Mouse (Mus musculus) intestine, embryonic 14.5 days (tissue): ENCODE measurements at regions not wholly inside any gene's neighbourhood (a gene's known extent, or its start where the extent isn't known, plus 50 kb on each side); places are given as distances from the start of the nearest gene placed in this dataset.

Experiments
- ATAC-seq: fragments of 200-750 bp; cut with Nextera tagmentation; replicated peaks from 2 replicates; pipeline ENCODE4 v1.8.0; 2017; ENCODE audit warnings: low read depth, moderate number of reproducible peaks, moderate TSS enrichment, moderate library complexity; ENCODE audit not compliant: low FRiP score, low TSS enrichment
- DNase-seq: peaks from one replicate; pipeline ENCODE4 v3.0.0-alpha.2; 2018; ENCODE audit warnings: low spot score
- H3K27ac ChIP-seq: fragments of 300-500 bp; sonication (generic); 2 replicates; pipeline ENCODE4 v1.5.1; 2014; ENCODE audit warnings: low read depth, mild to moderate bottlenecking, control low read depth
- H3K27me3 ChIP-seq: fragments of 300-500 bp; sonication (generic); replicated peaks from 2 replicates; pipeline ENCODE4 v1.6.1; 2014; ENCODE audit warnings: low read length, control low read depth; ENCODE audit not compliant: control insufficient read depth, insufficient read depth
- H3K36me3 ChIP-seq: fragments of 300-500 bp; sonication (generic); 2 replicates; pipeline ENCODE4 v1.6.1; 2014; ENCODE audit warnings: low read length, control low read depth; ENCODE audit not compliant: control insufficient read depth, insufficient read depth
- H3K4me1 ChIP-seq: fragments of 300-500 bp; sonication (generic); replicated peaks from 2 replicates; pipeline ENCODE4 v1.6.1; 2014; ENCODE audit warnings: low read length, control low read depth, mixed read lengths; ENCODE audit not compliant: control insufficient read depth, insufficient read depth
- H3K4me2 ChIP-seq: fragments of 300-500 bp; sonication (generic); 2 replicates; pipeline ENCODE4 v1.6.1; 2014; ENCODE audit warnings: low read length
- H3K4me3 ChIP-seq: fragments of 300-500 bp; sonication (generic); 2 replicates; pipeline ENCODE4 v1.5.1; 2014; ENCODE audit warnings: low read depth, low read length, control low read depth, mixed read lengths
- H3K9ac ChIP-seq: fragments of 300-500 bp; sonication (generic); 2 replicates; pipeline ENCODE4 v1.6.1; 2014; ENCODE audit warnings: mild to moderate bottlenecking, low read length
- H3K9me3 ChIP-seq: fragments of 300-500 bp; sonication (generic); 2 replicates; pipeline ENCODE4 v1.6.1; 2016; ENCODE audit warnings: low read length, control low read depth; ENCODE audit not compliant: control insufficient read depth
- WGBS: fragments of 180-500 bp; shearing (Covaris S2); extraction: QIAGEN DNeasy Blood & Tissue Kit; methylation state at CpG from one replicate; pipeline ENCODE4 v1.1.7; 2014; 5-methylcytosine and 5-hydroxymethylcytosine counted together

DNA sequence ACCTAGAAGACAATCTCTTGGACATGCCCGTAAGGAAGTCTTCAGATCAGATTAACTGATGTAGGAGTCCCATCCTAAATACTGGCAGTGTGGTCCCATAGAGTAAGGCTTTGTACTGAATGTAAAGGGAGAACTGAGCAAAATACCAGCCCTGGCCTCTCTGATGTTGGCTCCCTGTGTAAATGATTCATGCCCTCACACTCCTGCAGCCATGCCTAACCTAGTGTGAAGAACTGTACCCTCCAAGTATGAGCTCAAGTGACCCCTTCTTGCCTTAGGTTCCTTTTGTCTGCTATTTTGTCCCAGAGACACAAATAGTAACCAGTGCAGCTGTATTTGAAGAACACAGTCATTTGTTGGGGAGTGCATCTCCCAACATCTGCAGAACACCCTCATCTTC, 342.4 kb upstream of the Cdh4 start:
- 88% methylated on average over 1 of the region's 1 CpGs for WGBS
- DNase-seq, result no peak
- H3K36me3 ChIP-seq, result no peaks in the 10 kb centered on the region
- 0 out of 2 replicates have a peak, but pooled peaks cover 2% of the 10 kb centered on the region for H3K9me3 ChIP-seq
- no peak overlapping the region for H3K9ac ChIP-seq
- no peak for ATAC-seq
- H3K4me3 ChIP-seq, result no peak overlapping the region
- no peak overlapping the region for H3K27ac ChIP-seq
- no peaks in the 10 kb centered on the region for H3K27me3 ChIP-seq
- no peaks in the 10 kb centered on the region for H3K4me1 ChIP-seq
- no peak overlapping the region for H3K4me2 ChIP-seq

- Histone ChIP-seq H3K27me3 (no peaks in the 10 kb centered on the region), H3K36me3 (no peaks in the 10 kb centered on the region), H3K27ac (no peak overlapping the region), H3K9ac (no peak overlapping the region), H3K4me2 (no peak overlapping the region), H3K9me3 (0 out of 2 replicates have a peak, but pooled peaks cover 2% of the 10 kb centered on the region), H3K4me1 (no peaks in the 10 kb centered on the region), H3K4me3 (no peak overlapping the region)
- WGBS, result 73% methylated on average over 1 of the region's 1 CpGs
- DNase-seq (no peak), ATAC-seq (no peak)
Observed at GRCm38 (mm10) chr2:179103114-179103513, 339.1 kb upstream of the Cdh4 start.

GRCm38 (mm10) chr2:179112951-179113350, 329.3 kb upstream of the Cdh4 start:
- no peaks in the 10 kb centered on the region for H3K9me3 ChIP-seq
- no peak for DNase-seq
- H3K9ac ChIP-seq, result no peak overlapping the region
- H3K4me2 ChIP-seq, result no peak overlapping the region
- H3K4me1 ChIP-seq, result no peaks in the 10 kb centered on the region
- no peaks in the 10 kb centered on the region for H3K36me3 ChIP-seq
- no peak overlapping the region for H3K27ac ChIP-seq
- WGBS, result 51% methylated on average over 5 of the region's 5 CpGs
- ATAC-seq, result no peak
- no peak overlapping the region for H3K4me3 ChIP-seq
- H3K27me3 ChIP-seq, result no peaks in the 10 kb centered on the region

- no peaks in the 10 kb centered on the region for H3K4me1 ChIP-seq
- ATAC-seq (no peak), DNase-seq (no peak)
- H3K9me3 ChIP-seq, result no peaks in the 10 kb centered on the region
- H3K4me3 ChIP-seq, result no peak overlapping the region
- no peaks in the 10 kb centered on the region for H3K27me3 ChIP-seq
- no peak overlapping the region for H3K4me2 ChIP-seq
- H3K9ac ChIP-seq, result no peak overlapping the region
- H3K27ac ChIP-seq, result no peak overlapping the region
- no peaks in the 10 kb centered on the region for H3K36me3 ChIP-seq
- 71% methylated on average over 3 of the region's 3 CpGs for WGBS
Observed at GRCm38 (mm10) chr2:179128018-179128417, 314.2 kb upstream of the Cdh4 start.

- WGBS, result 88% methylated on average over 5 of the region's 5 CpGs
- no peaks in the 10 kb centered on the region for H3K9me3 ChIP-seq
- no peaks in the 10 kb centered on the region for H3K36me3 ChIP-seq
- no peaks in the 10 kb centered on the region for H3K27me3 ChIP-seq
- no peak overlapping the region for H3K4me3 ChIP-seq
- no peaks in the 10 kb centered on the region for H3K4me1 ChIP-seq
- no peak overlapping the region for H3K4me2 ChIP-seq
- DNase-seq (no peak), ATAC-seq (no peak)
- no peak overlapping the region for H3K27ac ChIP-seq
- H3K9ac ChIP-seq, result no peak overlapping the region
Observed at GRCm38 (mm10) chr2:179128432-179128831, 313.8 kb upstream of the Cdh4 start.

GRCm38 (mm10) chr2:179131004-179131403, 311.2 kb upstream of the Cdh4 start:
- H3K27ac ChIP-seq, result no peak overlapping the region
- no peak overlapping the region for H3K9ac ChIP-seq
- H3K4me1 ChIP-seq, result no peaks in the 10 kb centered on the region
- H3K4me2 ChIP-seq, result no peak overlapping the region
- 58% methylated on average over 5 of the region's 5 CpGs for WGBS
- H3K36me3 ChIP-seq, result no peaks in the 10 kb centered on the region
- DNase-seq (no peak), ATAC-seq (no peak)
- H3K4me3 ChIP-seq, result no peak overlapping the region
- H3K27me3 ChIP-seq, result no peaks in the 10 kb centered on the region
- H3K9me3 ChIP-seq, result no peaks in the 10 kb centered on the region

GRCm38 (mm10) chr2:179142313-179142712, 299.9 kb upstream of the Cdh4 start:
- Histone ChIP-seq H3K4me2 (no peak overlapping the region), H3K4me1 (no peaks in the 10 kb centered on the region), H3K9ac (no peak overlapping the region), H3K27me3 (no peaks in the 10 kb centered on the region), H3K36me3 (no peaks in the 10 kb centered on the region), H3K4me3 (no peak overlapping the region), H3K9me3 (no peaks in the 10 kb centered on the region), H3K27ac (no peak overlapping the region)
- 81% methylated on average over 8 of the region's 8 CpGs for WGBS
- DNase-seq (no peak), ATAC-seq (no peak)

- ATAC-seq, result no peak
- 23% methylated on average over 2 of the region's 2 CpGs for WGBS
Observed at GRCm38 (mm10) chr2:179145726-179146125, 296.5 kb upstream of the Cdh4 start.

DNA sequence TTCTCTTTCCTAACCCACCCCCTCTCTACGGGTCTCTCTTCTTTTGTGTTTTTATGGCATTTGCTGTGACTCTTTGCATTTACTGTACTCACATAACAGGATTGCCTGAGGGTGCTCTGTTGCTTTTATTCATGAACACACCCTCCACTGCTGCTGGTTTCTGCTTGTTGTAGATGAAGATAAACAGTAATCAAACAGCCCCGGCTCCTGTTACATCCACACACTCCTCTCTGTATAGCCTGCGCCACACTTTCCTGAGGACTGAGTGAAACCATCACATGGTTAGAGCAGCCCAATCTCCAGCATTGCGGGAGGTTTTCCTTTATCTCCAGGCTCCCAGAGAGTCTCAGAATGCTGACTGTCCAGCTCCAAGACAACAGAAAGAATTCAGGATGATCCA, 296.0 kb upstream of the Cdh4 start:
- 45% methylated on average over 4 of the region's 4 CpGs for WGBS
- no peaks in the 10 kb centered on the region for H3K9me3 ChIP-seq
- no peaks in the 10 kb centered on the region for H3K36me3 ChIP-seq
- no peak overlapping the region for H3K4me3 ChIP-seq
- H3K4me1 ChIP-seq, result no peaks in the 10 kb centered on the region
- no peak for ATAC-seq
- H3K4me2 ChIP-seq, result no peak overlapping the region
- H3K27ac ChIP-seq, result no peak overlapping the region
- no peak overlapping the region for H3K9ac ChIP-seq
- no peak for DNase-seq
- H3K27me3 ChIP-seq, result no peaks in the 10 kb centered on the region

More at GRCm38 (mm10) chr2:179145726-179146125, 296.5 kb upstream of the Cdh4 start:
- H3K27me3 ChIP-seq, result no peaks in the 10 kb centered on the region
- no peak for DNase-seq
- H3K27ac ChIP-seq, result no peak overlapping the region
- no peaks in the 10 kb centered on the region for H3K36me3 ChIP-seq
- H3K4me3 ChIP-seq, result no peak overlapping the region
- H3K9me3 ChIP-seq, result no peaks in the 10 kb centered on the region
- no peak overlapping the region for H3K9ac ChIP-seq
- H3K4me1 ChIP-seq, result no peaks in the 10 kb centered on the region
- H3K4me2 ChIP-seq, result no peak overlapping the region
